Mouse (Mus musculus): ENCODE data around the gene Mknk1.

Gene Mknk1

DNA sequence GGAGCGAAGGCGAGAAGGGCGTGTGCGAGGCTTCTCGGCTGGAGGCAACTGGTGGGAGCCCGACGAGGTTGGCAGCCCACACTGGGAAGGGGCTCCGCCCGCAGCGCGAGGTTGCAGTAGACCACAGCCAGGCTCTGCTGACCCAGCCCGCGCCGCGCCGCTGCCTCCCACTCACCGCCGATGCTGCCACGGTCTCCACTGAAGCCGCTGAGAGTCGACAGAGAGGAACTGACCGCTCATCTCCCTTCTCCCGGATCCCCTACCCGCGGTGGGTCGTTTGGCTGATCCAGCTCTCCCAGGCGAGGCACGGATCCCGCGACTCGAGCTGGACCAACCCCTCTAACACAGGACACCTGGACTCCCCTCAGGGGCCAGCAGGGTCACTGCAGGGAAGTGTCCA lies 51.6 kb downstream of the Mknk1 start, which contains the start of gene 6430628N08Rik:
6430628N08Rik (plus strand) TSS at position 113 of the 400 bp plus-strand sequence.
- no peak for DNase-seq (ENCODE audit: low spot score in 2 of 2)

DNA sequence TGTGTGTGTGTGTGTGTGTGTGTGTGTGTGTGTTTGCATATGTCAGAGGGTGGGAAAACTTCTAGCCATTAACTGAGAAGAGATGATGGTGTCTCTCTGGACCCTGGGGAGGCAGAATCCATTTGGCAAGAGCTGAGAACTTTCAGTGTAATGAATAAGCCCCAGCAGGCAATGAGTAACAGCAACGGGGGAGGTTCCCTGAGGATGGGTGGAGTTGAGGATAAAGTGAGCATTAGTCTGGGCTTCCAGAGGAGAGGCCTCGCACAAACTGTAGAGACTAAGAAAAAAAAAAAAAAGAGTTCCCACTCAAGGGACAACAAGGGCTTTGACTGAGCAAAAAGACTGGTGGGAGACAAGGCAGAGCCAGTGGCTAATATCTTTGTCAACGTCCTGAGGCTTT lies 55.3 kb downstream of the Mknk1 start:
- DNase-seq (ENCODE audit: low spot score in 2 of 2): no peak

DNA sequence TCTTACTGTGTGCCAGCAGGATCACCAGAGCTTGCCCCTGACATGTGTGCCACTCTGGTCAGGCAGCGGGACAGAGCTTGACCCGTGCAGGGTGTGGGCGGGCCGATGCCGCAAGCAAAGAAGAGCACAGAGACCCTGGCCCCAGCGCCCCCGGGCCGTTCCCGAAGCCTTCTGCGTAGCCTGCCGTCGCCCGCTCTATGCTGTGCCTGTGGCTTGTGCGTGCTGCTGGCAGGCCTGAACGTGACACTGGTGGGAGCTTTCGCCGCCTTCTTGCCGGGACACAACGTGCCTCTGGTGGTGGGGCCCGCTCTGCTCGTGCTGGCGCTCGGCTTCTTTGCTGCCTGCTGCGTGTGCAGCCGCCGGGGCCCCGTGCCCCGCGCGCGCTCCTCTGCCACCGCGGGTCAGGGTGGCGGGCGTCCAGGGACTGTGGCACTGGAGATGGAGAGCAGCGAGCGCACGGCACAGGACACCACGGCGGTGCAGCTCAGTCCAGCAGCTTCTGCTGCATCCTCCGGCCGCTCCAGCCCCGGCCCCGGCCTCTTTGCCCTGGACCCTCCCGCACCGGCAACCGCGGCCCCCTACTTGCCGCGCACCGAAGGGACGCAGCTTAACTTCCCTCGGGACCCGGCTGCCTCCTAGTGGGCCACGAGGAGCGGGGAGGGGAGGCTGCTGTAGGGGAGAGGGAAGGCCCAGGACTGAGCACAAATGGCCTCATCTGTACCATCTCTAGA lies 59.1 kb downstream of the Mknk1 start:
- no peak for DNase-seq (ENCODE audit: low spot score in 2 of 2)

DNA sequence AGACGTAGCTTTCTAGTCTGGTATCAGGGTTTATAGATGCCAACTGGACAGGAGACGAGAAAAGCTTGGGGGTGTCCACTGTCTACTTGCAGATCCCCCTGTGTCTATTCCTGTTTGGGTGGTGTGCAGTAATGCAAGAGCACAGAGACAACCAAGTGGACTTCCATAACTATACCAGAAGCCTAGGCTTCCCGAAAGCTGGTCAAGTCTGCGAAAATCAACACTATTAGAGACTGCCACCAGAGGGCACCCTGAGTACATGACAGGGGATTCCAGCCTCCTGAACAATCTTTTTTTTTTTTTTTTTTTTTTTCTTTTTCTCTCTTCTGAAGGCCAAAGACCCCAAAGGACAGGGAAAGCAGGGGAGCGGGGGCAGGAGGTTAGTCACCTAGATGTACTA lies 63.8 kb downstream of the Mknk1 start:
- DNase-seq (ENCODE audit: low spot score in 2 of 2): peak; percentile 30 to 64

DNA sequence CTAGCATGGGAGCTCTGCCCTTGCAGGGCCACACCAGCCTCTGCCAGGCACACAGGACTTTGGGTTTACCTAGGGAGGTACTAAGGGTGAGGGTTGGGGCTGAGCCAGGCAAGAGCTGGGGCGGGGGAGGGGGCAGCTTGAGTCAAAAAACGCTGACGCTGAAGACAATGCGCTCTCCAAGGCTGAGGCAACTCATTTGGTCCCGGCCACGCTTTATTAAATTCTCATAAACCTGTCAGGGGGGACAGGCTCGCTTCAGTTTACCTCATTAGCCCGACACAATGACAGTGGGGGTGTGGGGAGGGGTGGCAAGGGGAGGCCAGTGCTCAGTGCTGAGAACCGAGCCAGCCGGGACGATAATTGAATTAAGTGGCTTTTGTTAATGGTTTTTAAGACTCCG lies 65.4 kb downstream of the Mknk1 start:
- DNase-seq (ENCODE audit: low spot score in 2 of 2): no peak

DNA sequence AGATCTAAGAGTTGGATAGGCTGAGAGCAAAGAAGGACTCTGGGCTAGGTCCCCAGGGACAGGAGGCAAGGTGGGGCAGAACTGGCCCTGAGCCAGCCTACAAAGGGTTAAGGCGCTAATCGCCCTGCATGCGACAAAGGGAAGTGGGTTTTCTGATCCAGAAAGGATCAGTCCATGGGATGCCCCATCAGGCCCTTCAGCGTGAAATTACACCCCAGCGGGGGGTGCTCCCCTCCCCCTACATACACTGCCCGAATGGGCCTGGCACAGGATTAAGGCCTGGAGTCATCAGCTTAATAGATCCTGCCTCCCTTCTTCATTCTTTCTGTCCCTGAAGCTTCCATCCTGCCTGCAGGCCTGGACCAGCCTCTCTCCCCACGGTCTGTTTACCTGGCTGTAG lies 66.7 kb downstream of the Mknk1 start:
- no peak for DNase-seq (ENCODE audit: low spot score in 2 of 2)

DNA sequence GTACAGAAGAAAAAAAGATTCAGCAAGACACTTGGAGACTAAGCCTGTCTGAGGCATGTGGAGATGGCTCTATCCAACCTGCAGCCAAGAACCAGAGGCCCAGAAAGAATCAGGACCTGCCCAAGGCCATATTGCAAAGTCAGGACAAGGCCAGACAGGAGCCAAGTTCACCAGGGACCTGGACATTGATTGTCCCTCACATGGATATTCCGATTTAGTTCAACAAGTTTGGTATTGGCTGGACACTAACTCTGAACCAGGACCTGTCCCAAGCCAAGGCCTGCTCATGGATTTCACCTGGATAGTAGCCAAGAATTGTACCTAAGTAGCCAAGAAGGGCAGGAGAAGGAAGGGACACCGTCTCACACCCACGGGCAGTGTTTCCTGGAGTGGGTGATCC lies 67.8 kb downstream of the Mknk1 start:
- DNase-seq (ENCODE audit: low spot score in 2 of 2): no peak

DNA sequence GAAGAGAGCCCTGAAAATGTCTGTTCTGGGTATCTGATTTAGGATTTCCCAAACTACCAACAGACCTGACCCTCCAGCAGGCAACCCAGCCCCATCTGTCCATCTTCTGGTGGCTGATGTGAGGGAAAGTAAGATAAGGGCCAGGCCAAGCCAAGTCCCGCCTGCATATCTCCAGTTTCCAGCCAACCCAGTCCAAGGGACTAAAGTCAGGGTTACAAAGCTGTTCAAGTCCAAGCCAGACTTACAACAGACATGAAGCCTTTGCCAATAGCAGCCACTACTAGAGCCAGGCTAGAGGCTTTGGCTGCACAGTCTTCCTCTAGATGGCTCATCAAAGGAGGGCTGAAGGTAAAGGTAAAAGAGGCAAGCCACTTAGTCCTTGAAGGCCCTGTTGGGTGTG lies 69.0 kb downstream of the Mknk1 start:
- peak in 1 of 2 experiments; percentile 9 for DNase-seq (ENCODE audit: low spot score in 2 of 2)

DNA sequence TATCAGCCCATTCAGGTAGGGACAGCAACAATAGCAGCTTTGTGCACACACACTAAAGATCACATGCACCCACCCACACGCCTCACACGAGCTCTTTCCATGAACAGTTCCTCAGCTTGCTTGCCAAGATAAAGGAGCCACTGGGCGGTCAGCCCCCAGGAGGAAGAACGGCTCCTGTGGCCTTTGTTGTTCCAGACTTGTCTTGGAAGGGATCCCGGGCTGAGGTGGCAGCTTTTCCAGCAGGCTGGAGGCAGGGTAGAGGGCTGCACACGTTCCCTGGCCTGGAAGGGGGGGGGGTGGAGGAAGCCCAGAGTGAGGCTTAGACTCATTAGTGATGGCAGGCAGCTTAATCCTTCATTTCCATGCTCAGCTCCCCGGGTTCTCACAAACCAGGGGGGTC lies 69.6 kb downstream of the Mknk1 start:
- DNase-seq (ENCODE audit: low spot score in 2 of 2): peak; percentile 35 to 49

DNA sequence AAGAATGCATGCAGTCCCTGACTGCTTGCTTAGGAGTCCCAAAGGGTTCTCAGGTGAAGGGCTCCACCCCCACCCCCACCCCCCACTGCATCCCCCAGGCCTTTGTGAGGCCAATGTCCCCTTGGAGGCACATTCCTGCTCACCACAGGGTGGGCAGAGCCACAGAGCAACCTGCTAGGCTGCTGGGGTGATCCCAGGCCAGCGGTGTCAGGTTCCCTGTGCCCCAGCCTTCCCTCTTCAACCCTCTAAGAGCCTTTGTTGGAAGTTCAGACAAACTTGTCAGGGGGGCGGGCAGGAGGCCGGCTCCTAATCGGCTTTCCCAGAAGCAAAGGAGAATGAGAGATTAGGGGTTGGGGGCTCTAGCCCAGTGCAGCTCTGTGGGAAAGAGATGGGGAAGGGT lies 72.6 kb downstream of the Mknk1 start:
- DNase-seq (ENCODE audit: low spot score in 2 of 2): no peak

DNA sequence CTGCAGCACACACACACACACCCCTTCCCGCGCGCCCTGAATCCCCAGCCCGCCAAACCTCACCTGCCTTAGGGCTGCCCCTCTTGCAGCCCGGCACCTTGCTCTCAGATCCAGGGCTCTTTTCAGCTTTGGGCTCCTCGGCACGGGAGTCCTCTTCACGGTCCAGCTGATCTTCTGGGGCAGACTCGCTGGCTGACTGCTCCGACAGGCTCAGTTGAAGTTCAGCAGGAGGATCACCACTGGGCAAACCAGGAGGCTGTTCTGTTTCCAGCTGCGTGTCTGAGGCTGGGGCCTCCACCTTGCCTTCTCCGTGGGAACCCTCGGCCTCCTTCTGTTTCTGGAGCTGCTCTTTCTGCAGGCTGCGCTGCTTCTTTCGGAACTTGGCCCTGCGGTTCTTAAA lies 80.9 kb downstream of the Mknk1 start:
- DNase-seq (ENCODE audit: low spot score in 2 of 2): no peak

DNA sequence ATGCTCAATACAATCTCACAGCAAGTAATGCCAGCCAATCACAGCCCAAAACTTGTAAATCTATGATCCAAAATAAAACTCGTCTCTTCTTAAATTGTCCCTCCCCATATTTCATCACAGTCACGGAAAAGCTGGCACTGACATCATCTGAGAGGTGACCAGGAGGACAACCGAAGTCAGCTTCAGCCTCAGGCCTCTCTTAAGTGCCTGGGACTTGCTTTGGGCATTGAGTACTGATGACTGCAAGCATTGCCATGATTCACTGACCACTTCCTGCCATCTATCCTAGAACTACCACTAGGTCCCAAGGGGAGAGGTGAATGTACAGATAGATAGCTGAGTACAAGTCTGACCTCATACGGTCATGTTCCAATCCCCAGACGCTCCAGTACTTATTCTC lies 83.7 kb downstream of the Mknk1 start:
- DNase-seq (ENCODE audit: low spot score in 2 of 2): no peak

DNA sequence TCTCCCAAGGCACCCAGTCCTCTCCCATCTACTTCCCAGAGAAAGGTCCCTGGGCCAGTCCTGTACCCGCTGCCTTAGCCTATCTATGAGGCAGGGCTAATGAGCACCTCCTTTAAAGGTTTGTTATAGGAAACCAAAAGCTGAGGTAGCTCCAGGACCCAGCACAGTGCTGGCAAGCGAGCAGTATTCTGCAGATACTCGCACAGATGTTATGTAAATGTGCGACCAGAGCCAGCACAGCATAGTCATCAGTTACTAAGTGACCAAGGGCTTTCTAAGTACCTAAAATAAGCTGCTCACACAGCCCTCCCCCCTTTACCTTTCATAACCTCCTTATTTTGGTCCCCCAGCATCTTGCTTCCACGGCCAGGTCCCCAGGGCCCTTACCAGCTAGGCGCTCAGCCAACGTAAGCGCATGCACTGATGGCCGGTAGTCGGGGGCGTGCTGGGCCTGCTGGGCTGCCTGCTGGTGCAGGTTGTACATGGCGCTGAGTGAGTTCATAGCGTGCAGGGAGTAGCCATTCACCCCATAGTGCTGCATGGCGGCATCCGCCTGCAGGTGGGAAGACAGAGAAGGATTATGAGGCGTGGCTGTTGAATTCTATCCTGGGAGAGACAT lies 84.4 kb downstream of the Mknk1 start:
- DNase-seq (ENCODE audit: low spot score in 2 of 2): no peak

DNA sequence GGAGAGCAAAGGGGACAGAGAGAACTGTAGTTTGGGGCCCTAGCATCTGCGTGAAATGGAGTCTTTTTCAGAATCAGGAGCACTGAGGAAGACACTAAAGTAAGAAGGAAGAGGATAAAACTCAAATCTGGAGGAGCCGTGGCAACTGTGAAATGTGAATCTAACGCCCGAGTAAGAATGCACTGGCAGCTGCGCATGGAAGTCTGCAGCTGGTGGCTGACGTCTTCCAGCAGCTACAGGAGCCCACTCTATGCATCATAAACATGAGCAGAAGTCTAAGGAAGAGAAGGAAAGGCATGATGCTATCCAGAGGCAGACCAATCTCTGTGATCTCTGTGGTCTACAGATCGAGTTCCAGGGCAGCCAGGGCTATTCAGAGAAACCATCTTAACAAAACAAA lies 88.6 kb downstream of the Mknk1 start:
- no peak for DNase-seq (ENCODE audit: low spot score in 2 of 2)

Measured in heart, adult 9 months (tissue).